Mouse (Mus musculus) inflammation-experienced regulatory T-cells, adult 6 months (primary cell): Measurements from ENCODE around the gene Pds5b. TPM values are rescaled to one million over a fixed set of nuclear protein-coding genes. Genes with fewer than 3 reads are reported as not detected.
"Not testable (repeated sequence)": the region's sequence is repeated elsewhere in the genome, so short reads cannot be mapped to it uniquely, and the experiment has no call there.

Experiments used
- ATAC-seq: one replicate; pipeline ENCODE4 v1.8.0; 2017
- polyA plus RNA-seq, 3 experiments: library from polyadenylated mRNA; unstranded; fragments of 100-300 nt; shearing (Covaris generic); gene quantifications; one replicate each; pipeline ENCODE4 v1.2.1; 2017

Pds5b gene
- polyA plus RNA-seq, 3 experiments from 2014 or later, result 20.5 to 23.7 (median 23.3) TPM

DNA sequence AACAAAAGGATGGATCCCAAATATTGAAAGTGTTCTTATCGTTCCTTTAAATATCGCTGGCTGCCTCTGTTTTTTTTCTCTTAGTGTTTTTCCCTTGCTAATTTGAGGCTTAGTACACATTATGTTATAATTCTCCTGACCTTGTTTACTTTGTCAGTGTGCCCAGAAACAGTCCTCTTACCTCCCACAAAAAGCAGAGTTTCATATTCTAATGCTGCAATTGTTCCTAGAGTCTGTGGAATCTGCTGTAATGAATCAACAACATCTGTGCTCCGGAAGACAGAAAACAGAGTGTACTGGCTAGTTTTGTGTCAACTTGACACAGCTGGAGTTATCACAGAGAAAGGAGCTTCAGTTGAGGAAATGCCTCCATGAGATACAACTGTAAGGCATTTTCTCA is 149.8 kb downstream of the Pds5b start:
- no peak for ATAC-seq

DNA sequence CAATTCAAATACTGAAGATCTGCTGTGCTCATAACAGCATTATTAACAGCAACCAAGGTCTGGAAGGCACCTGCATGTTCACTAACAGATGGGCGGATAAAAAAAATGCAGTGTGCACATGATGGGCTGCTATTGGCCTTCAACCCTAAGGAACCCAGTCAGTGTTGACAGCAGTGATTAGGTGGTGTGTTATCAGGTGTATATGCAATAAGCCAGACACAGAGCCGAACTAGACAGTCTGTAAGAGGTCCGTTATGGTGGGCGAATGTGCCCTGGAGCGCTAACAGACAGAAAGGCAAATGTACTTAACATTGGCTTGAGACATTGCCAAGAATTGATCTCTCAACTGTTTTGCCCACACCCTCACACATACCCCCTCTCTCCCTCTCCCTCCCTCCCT is 156.0 kb downstream of the Pds5b start:
- ATAC-seq, result no peak

DNA sequence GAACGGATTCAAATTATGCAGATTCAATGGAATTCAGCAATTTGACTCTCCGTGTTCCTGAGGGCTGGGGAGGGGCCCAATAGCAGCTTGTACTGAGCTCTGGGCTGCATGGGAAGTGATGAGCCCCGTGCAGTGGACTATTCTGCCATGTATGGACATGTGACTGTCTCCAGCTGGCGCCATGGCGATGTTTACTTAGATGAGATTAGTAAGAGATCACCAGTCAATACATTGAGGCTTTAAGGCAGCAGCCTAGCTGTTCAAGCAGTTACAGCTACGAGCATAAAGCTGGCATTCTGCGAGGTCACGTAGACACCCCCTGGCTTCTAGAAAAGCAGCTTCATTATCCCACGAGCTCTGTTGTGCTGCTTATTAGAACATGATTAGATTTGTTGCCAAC is 157.2 kb downstream of the Pds5b start:
- no peak for ATAC-seq

DNA sequence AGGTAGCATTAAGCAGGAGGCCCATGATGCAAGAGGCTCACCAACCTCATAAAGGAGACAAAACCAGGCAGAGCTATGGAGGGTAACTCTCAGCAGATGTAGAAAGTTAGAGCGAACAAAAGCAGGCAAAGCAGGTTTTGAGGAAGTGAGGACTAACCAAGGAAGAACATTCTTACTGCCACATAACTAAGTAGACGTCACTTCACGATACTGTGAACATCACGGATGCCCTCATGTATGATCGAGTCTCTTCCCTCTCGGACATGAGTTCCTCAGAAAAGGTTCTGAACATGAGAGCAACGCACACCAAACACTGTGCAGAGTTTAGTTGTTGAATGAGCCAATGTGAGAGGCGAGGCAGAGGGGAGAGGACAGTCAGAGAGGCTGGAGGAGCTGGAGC is 163.2 kb downstream of the Pds5b start:
- no peak for ATAC-seq

DNA sequence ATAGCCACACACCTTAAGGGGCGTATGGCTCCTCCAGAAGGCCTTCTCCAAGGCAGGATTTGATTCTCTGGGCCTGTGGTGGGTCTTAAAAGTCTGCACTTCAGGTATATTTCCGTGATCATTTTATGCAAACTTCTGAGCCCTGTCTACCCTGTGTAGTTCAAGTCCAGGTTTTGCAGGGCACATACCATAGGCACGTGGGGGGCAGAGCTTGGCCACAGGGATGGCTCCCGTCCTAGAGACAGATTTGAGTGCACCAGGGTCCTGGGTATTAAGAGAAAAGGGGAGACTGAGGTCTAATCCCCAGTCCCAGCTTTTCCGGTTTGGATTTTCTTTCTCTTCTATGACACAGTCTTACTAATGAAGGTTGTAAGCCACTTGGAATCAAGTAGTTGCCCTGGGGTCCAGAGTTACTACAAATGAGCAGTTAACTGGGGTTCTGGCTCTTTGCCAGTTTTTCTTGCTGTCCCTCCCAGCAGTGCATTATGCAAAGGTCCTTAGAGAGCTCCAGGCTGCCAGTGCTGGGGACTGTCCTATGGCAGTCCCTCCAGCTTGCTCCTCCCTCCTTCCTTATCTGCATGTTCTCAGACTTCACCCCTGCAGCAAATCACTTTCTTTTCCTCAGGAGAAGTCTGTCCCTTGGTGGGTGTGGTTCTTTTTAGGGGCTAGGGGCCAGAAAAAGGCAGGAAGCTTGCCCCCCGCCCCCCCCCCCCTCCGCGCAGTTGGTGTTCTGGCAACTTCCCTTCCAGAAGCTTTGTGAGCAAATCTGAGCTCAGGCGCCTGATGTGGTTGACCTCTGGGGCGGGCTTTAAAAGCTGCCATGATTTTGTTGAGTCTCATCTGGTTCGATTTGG is 166.4 kb downstream of the Pds5b start:
- ATAC-seq, result no peak

DNA sequence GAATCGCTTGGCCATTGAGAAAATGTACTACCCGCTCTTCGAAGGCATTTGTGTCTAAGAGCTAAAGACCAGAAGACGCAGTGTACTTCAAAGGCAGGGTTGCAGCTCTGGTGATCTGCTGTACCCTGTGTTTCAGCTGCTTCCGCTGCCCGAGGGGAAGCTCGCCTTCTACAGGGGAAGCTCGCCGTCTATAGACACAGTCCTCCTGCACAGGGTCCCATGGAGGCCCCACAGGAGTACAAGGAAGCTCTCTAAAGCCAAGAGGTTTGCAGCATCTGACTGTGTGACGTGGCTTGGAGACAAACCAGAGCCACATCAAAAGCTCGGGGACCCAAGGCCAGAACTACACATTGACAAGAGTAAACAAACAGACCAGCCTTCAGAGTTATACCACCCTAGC is 167.1 kb downstream of the Pds5b start:
- ATAC-seq, result peak; percentile 25

DNA sequence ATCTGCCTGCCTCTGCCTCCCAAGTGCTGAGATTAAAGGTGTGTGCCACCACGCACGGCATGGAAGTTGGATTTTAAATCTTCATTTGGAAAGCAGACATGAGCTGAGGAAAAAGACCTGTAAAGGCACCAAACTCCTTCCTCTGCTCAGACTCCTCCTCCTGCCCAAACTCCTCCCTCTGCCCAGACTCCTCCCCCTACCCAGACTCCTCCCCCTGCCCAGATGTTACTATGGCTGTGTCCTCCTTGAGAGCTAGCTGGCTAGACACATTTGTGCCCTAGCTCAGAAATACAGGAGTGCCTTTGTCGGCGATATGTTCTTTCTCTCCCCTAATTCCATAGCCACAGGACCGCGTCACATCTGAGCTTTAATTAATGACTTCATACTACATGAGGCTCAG is 172.4 kb downstream of the Pds5b start:
- ATAC-seq, result no peak

DNA sequence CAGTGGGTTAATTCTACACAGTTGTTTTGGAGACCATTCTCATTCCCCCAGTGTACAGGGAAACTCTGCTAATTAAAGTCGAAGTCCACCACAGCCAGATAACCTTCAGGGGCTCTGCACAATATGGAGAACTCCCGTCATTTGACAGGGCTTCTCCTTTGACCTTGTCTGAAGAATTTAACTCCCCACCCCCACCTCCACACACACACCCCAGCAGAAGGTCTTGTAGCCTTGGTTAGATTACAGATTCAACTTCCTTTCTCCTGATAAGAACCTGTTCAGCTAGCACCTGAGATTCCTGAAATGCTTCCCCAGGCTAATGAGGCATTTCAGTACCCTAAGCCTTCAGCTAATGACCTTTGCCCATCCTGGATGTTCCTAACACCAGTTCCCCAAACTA is 177.3 kb downstream of the Pds5b start:
- no peak for ATAC-seq

DNA sequence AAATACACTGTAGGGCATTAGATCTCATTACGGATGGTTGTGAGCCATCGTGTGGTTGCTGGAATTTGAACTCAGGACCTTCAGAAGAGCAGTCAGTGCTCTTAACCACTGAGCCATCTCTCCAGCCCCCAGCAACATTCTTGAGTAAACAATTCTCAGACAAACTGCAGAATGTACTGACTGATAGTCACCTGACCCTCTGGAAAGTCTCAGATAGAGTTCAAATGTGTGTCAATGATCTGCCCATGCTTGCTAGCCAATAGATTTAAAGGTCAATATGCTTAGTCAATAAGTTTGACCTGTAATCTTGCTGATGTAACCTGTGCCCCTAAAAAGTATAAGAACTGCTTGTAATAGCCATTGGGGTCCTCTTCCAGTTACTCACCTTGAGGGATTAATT is 178.6 kb downstream of the Pds5b start:
- ATAC-seq, result not testable (repeated sequence)

DNA sequence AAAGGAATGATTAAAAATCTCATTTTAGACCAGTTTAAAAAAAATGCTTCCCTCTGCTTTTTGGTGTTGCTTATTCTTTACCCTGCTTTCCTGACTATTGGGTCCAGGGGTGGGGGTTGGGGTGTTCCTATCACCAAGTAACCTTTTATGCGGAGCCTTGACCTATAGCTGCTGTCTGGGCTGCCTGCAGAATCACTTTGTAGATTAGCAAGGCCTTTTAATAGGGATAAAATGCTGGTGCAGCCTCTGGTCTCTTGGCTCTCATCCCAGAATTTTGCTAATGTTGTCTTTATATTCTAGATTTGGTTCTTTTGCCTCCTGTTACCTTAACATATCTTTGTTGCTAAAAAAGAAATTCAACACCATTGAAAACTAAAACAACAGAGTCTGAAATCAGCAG is 181.0 kb downstream of the Pds5b start:
- no peak for ATAC-seq

DNA sequence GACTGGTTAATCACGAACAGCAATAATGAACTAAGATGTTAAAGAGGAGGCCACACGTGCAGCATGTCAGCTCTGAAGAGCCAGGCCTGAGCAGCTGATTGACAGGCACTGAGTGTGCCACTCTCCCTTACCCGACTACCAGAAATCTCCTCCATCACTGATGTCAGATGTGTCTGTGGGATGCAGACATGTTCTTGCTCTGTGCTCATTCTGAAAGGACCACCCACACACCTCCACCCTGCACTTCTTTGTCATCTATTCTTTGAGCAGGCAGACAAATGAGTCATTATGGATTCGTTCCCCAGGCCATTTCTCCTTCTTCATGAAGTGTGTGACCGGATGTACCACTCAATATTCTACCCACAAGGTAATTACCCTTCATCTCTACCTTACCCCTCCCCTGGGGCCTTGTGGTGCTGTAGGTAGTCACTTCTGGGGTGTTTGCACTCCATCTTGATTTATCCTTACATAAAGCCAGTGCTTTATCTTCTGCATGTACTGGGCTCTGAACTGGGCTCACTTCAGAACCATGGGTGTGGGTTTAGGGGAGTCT is 186.2 kb downstream of the Pds5b start:
- ATAC-seq, result peak; percentile 60

Other genes starting within 250 kb of the Pds5b start
- gene Zar1l, start 155.6 kb upstream of the Pds5b start, polyA plus RNA-seq, result not detected
- 1 to 10 TPM; 7.1 to 9.2 (median 8.4) TPM for gene Brca2, start 151.1 kb upstream of the Pds5b start, polyA plus RNA-seq
- gene N4bp2l1, start 76.6 kb upstream of the Pds5b start, polyA plus RNA-seq, result 10 to 100 TPM; 46.9 to 61.2 (median 57.9) TPM
- gene N4bp2l2, start 7.6 kb upstream of the Pds5b start, polyA plus RNA-seq, result 10 to 100 TPM; 74.8 to 79.1 (median 77.0) TPM